Mouse (Mus musculus) liver, adult (tissue): ENCODE measurements around the gene Klhdc7a.

ENCODE experiments used
- GATA4 ChIP-seq: IDR thresholded peaks from 2 replicates; pipeline ENCODE4 v1.6.1; 2014; ENCODE audit warnings: mild to moderate bottlenecking, low read length; ENCODE audit not compliant: insufficient replicate concordance

The Klhdc7a gene

DNA sequence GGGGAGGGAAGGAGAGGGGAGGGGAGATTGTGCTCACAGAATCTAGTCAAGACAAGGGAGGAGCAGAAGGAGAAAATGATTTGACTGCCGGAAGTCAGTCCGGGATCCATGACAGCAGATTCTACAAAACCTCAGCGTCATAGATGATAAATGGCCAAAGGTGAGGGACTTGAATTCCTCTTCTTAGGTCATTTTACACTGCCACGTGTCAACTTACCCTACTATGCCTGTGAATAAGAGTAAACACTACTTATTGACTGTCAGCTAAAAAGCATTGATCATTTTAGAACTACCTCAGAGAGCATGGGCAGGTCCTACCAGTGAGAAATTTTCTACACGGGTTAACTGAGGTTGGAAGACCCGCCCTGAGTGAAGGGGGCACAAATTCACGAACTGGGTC, 36.9 kb downstream of the Klhdc7a start:
- no peak for TF ChIP-seq GATA4

DNA sequence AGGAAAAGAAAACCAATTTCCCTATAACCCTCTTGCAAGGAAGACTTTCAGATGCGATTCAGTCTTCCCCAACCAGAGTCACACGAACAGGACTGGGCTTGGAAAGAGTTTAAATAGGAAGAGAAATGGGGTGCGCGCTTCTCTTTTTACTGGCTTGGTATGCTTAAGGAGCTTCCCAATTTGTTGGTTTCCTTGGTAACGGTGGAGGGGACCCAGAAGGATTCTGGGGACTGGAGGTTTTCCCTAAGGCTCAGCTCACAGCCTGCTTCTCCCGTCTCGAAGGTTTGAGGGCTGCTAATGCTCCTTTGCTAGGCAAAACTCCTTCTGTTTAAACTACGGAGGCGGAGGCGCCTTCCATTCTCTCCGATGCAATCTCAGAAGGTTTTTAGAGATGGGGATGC, 41.7 kb downstream of the Klhdc7a start:
- TF ChIP-seq GATA4: no peak

DNA sequence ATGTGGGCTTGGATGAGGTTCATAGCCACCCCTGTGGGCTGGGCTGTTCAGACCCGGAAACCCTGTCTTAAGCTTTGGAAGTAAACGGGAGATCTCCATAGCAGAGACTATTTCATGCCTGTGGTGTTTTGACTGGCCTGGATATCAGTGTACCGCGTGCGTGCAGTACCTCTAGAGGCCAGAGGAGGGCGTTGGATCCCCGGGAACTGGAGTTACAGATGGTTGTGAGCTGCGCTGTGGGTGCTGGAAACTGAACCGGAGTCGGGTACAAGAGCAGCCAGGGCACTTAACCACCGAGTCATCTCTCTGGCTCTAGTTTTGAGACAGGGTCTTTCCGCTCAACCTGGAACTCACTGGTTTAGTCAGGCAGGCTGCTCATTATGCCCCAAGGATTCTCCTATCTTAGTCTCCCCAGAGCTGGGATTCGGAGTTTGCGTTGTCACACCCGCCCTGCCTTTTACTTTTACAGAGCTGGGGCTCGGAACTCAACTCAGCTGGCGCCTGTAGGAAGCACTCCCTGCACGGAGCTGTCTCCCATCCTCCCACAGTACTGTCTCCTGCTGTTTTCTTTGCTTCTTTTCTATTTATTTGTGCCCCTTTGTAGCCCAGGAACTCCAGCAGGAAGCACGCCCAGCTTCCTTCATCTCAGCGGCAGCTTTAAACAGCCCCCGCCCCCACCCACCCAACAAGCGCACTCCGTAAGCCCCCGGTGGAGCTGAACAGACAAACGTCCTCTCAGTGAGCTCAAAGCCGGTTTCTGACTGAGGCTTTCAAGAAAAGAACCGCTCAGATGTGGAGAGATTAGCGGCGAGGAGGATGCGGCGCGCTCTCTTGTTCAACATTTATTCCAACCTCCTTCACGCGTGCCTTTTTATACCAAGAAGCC, 42.3 kb downstream of the Klhdc7a start:
- TF ChIP-seq GATA4: no peak

DNA sequence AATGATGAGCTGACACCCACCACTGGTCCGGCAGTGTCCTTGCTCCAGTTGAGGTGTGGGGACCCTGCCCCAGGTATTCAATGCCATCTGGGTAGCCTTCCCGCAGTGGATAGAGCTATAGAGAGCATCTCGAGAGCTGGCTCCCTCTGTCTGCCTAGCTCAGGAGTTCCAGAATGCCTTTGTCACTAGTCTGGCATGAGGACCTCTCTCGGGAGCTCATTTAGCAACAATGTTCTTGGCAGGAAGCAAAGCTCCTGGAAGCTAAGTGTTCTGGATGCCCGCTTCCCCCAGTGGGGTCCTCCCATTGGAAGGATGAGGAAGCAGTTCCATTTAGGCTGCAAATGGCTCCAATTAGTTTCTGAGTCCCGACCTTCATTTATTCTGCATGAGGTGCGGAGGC, 51.1 kb downstream of the Klhdc7a start:
- TF ChIP-seq GATA4: no peak
